Mouse (Mus musculus) limb, embryonic 14.5 days (tissue): Measurements from ENCODE around the gene Zswim1. TPM values are rescaled to one million over a fixed set of nuclear protein-coding genes. Genes with fewer than 3 reads are reported as not detected.
A peak's percentile ranks its signal among the peaks of the same experiment; 100 is the strongest.

Experiments used
- ATAC-seq: fragments of 200-750 bp; cut with Nextera tagmentation; 2 replicates; pipeline ENCODE4 v1.8.0; 2017; ENCODE audit warnings: low read depth, moderate number of reproducible peaks, moderate TSS enrichment; ENCODE audit not compliant: low FRiP score
- DNase-seq: peaks from one replicate; pipeline ENCODE4 v3.0.0-alpha.2; 2015; ENCODE audit warnings: low spot score
- H3K27ac ChIP-seq: fragments of 300-500 bp; sonication (generic); replicated peaks from 2 replicates; pipeline ENCODE4 v1.5.1; 2014; ENCODE audit warnings: low read depth, mild to moderate bottlenecking, low read length, moderate library complexity, mixed read lengths
- H3K27me3 ChIP-seq: fragments of 300-500 bp; sonication (generic); 2 replicates; pipeline ENCODE4 v1.6.1; 2014; ENCODE audit warnings: low read length, mixed read lengths; ENCODE audit not compliant: control insufficient read depth, insufficient read depth
- H3K36me3 ChIP-seq: fragments of 300-500 bp; sonication (generic); 2 replicates; pipeline ENCODE4 v1.6.1; 2014; ENCODE audit warnings: mild to moderate bottlenecking, low read length, moderate library complexity, mixed read lengths; ENCODE audit not compliant: control insufficient read depth, insufficient read depth
- H3K4me1 ChIP-seq: fragments of 300-500 bp; sonication (generic); 2 replicates; pipeline ENCODE4 v1.6.1; 2014; ENCODE audit warnings: antibody characterized with exemption, low read length, mixed read lengths; ENCODE audit not compliant: control insufficient read depth, insufficient read depth
- H3K4me2 ChIP-seq: fragments of 300-500 bp; sonication (generic); replicated peaks from 2 replicates; pipeline ENCODE4 v1.6.1; 2014; ENCODE audit warnings: low read depth, mild to moderate bottlenecking, low read length, moderate library complexity; ENCODE audit not compliant: severe bottlenecking
- H3K4me3 ChIP-seq: fragments of 300-500 bp; sonication (generic); replicated peaks from 2 replicates; pipeline ENCODE4 v1.5.1; 2014; ENCODE audit warnings: low read length
- H3K9ac ChIP-seq: fragments of 300-500 bp; sonication (generic); 2 replicates; pipeline ENCODE4 v1.6.1; 2014; ENCODE audit warnings: mild to moderate bottlenecking, low read depth, low read length, moderate library complexity; ENCODE audit not compliant: severe bottlenecking
- H3K9me3 ChIP-seq: fragments of 300-500 bp; sonication (generic); 2 replicates; pipeline ENCODE4 v1.6.1; 2016; ENCODE audit warnings: low read length; ENCODE audit not compliant: control insufficient read depth
- POLR2A ChIP-seq: fragments of 200-500 bp; IDR thresholded peaks from 2 replicates; pipeline ENCODE4 v1.8.0; 2012; ENCODE audit warnings: inconsistent platforms, mild to moderate bottlenecking, moderate library complexity, borderline replicate concordance; ENCODE audit not compliant: insufficient read depth, insufficient read length; ENCODE audit errors: extremely low read depth
- WGBS: fragments of 180-500 bp; shearing (Covaris S2); extraction: QIAGEN DNeasy Blood & Tissue Kit; methylation state at CpG from one replicate; pipeline ENCODE4 v1.1.7; 2014; 5-methylcytosine and 5-hydroxymethylcytosine counted together
- polyA plus RNA-seq, 2 experiments: library from polyadenylated mRNA; depleted of rRNA in 1 of 2; stranded (reverse) in 1 of 2; unstranded in 1 of 2; fragments of >200 nt; fragmentation: Nextera tagmentation in 1 of 2; extraction: Ambion mirVana in 1 of 2; gene quantifications; 2 replicates each; pipeline versions ENCODE4 v1.2.1 to v1.2.3; 2012 to 2014

Gene Zswim1
- polyA plus RNA-seq, 2 experiments, result 9.1 to 19.5 TPM

GRCm38 (mm10) chr2:164787032-164787431, 35.5 kb upstream of the Zswim1 start:
- Histone ChIP-seq H3K4me2 (peak overlapping the region; percentile 91), H3K4me1 (peaks cover 14% of the 10 kb centered on the region; the same call in 1 of the 2 replicates), H3K27me3 (no peaks in the 10 kb centered on the region), H3K27ac (0 out of 2 replicates have a peak overlapping the region, but pooled peaks have one; percentile 1), H3K4me3 (peak overlapping the region; percentile 78), H3K9ac (peak overlapping the region; percentile 77; the same call in 1 of the 2 replicates), H3K9me3 (no peaks in the 10 kb centered on the region), H3K36me3 (peaks cover 27% of the 10 kb centered on the region)
- no peak for DNase-seq
- TF ChIP-seq POLR2A, result no peak
- WGBS, result 84% methylated on average over 3 of the region's 3 CpGs
- no peak for ATAC-seq

- no peaks in the 10 kb centered on the region for H3K27me3 ChIP-seq
- H3K27ac ChIP-seq, result no peak overlapping the region
- no peaks in the 10 kb centered on the region for H3K9me3 ChIP-seq
- peaks cover 14% of the 10 kb centered on the region; the same call in 1 of the 2 replicates for H3K4me1 ChIP-seq
- peaks cover 35% of the 10 kb centered on the region for H3K36me3 ChIP-seq
- TF ChIP-seq POLR2A, result no peak
- no peak overlapping the region for H3K9ac ChIP-seq
- no peak overlapping the region for H3K4me3 ChIP-seq
- DNase-seq (no peak), ATAC-seq (no peak)
- no peak overlapping the region for H3K4me2 ChIP-seq
- WGBS, result 84% methylated on average over 10 of the region's 10 CpGs
These were observed 34.7 kb upstream of the Zswim1 start for GRCm38 (mm10) chr2:164787779-164788178.

- H3K27ac ChIP-seq, result no peak overlapping the region
- H3K9ac ChIP-seq, result no peak overlapping the region
- peaks cover 14% of the 10 kb centered on the region; the same call in 1 of the 2 replicates for H3K4me1 ChIP-seq
- no peaks in the 10 kb centered on the region for H3K27me3 ChIP-seq
- no peak for DNase-seq
- TF ChIP-seq POLR2A, result no peak
- no peak overlapping the region for H3K4me3 ChIP-seq
- 72% methylated on average over 4 of the region's 4 CpGs for WGBS
- no peak overlapping the region for H3K4me2 ChIP-seq
- no peak for ATAC-seq
- H3K36me3 ChIP-seq, result peaks cover 41% of the 10 kb centered on the region
- H3K9me3 ChIP-seq, result no peaks in the 10 kb centered on the region
These were observed 34.1 kb upstream of the Zswim1 start for GRCm38 (mm10) chr2:164788411-164788810.

GRCm38 (mm10) chr2:164790451-164790850, 32.0 kb upstream of the Zswim1 start:
- Histone ChIP-seq H3K9ac (no peak overlapping the region), H3K4me1 (peaks cover 7% of the 10 kb centered on the region; the same call in 1 of the 2 replicates), H3K4me2 (no peak overlapping the region), H3K4me3 (no peak overlapping the region), H3K27me3 (no peaks in the 10 kb centered on the region), H3K9me3 (no peaks in the 10 kb centered on the region), H3K27ac (no peak overlapping the region), H3K36me3 (peaks cover 60% of the 10 kb centered on the region)
- DNase-seq (no peak), ATAC-seq (no peak)
- 77% methylated on average over 4 of the region's 4 CpGs for WGBS
- TF ChIP-seq POLR2A, result no peak

- peaks cover 74% of the 10 kb centered on the region for H3K36me3 ChIP-seq
- H3K4me1 ChIP-seq, result peaks cover 5% of the 10 kb centered on the region; the same call in 1 of the 2 replicates
- H3K4me2 ChIP-seq, result no peak overlapping the region
- no peaks in the 10 kb centered on the region for H3K27me3 ChIP-seq
- TF ChIP-seq POLR2A, result no peak
- no peak overlapping the region for H3K9ac ChIP-seq
- H3K4me3 ChIP-seq, result no peak overlapping the region
- no peak for ATAC-seq
- no peak for DNase-seq
- no peak overlapping the region for H3K27ac ChIP-seq
- no peaks in the 10 kb centered on the region for H3K9me3 ChIP-seq
- 97% methylated on average over 18 of the region's 18 CpGs for WGBS
These were observed 30.6 kb upstream of the Zswim1 start for GRCm38 (mm10) chr2:164791841-164792261.
